Mouse (Mus musculus) cerebellum, postnatal 36 days (tissue): ENCODE data around the gene Olfr138.

ENCODE experiments used
- DNase-seq, 2 experiments: peaks; one replicate each; pipeline ENCODE4 v3.0.0; 2021 to 2022; ENCODE audit warnings: mixed read lengths in 2 of 2

Gene Olfr138

DNA sequence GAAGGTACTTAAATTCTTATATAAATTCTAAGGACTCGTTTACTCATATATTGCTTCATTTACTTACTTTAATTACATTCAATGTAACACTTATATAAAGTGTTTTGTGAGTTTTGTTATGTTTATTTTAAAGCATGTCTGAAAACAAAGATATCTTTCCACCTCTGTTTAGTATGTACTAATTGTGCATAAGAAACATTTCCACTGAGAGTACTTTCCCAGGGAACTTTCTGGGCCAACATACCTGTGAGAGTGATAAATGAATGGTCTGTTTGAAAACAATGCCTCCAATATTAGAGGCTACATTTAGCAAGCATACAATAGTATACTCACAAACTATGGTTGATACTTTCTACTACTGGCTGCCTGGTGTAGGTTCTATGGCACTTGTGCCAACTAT, at the start of gene Olfr138:
Gene Olfr138 (plus strand): TSS at position 301 of the 400 bp plus-strand sequence.
- no peak for DNase-seq

GRCm38 (mm10) chr17:38307470-38307869, 46.6 kb downstream of the Olfr138 start, which contains the start of gene Olfr137:
Olfr137 (minus strand) TSS chr17:38307570.
- no peak for DNase-seq
